Mouse (Mus musculus): ENCODE results near the gene Gstt2.

Gstt2 gene

DNA sequence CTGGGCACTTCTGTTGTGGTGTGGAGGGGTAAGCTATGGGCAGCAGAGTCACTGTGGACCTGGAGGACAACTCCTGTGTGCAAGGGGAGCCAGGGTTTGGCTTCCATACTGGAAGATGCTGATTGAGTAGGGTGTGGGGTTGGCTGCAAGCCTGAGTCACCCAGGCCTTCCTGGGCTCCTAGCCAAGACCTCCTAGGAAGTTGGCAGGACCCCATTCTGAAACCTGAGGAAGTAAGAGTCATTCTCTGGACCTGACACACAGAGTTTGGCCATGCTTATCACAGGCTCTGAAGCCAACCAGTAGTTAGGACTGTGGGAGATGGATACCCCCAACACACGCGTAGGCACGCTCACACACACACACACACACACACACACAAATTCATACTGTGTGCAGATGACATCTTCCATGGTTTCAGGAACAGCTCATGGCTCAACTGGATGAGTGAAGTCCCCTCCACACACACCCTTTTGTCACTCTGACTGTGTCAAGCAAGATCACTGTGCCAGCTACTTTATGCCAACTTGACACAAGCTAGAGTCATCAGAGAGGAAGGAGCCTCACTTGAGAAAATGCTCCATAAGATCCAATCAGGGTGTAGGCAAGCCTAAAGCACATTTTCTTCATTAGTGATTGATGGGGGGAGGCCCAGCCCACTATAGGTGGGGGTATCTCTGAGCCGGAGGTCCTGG, 9.4 kb downstream of the Gstt2 start:
- DNase-seq (ENCODE audit: low spot score): no peak

DNA sequence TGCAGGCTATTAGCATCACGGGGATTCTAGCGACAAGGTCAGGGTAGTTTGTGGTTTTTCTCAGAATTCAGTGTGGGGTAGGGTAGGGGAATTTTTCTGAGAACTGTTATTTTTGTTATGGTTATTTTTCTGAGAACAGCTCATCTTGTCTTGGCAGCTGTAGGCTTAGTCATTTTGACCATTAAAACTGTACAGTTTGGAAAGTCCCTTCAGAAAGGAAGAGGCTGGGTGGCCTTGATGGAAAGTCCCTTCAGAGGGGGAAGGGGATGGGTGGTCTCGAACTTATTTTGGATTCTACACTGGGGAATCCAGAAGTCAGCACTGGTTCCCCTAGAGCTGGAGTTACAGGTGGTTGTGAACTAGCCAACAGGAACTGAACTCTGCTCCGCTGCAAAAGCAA, 12.7 kb downstream of the Gstt2 start:
- DNase-seq (ENCODE audit: low spot score): no peak

DNA sequence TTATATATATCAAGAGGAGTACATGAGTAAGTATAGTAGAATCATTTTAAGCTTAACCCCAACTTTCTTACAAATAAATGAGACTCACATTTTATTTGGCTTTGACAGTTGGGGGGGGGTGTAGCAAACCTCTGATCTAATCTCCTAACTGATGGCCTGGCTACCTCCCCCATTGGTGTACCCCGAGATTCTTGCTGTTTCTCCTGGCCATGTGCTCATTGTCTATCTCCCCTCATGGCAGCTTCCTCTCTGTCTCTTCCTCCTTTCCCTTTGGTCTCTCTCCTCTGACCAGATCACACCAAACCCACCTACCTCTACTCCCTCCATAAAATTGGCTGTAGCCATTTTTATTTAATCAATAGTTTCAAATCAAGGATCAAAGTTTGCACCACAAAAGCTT, 13.4 kb downstream of the Gstt2 start:
- DNase-seq (ENCODE audit: low spot score): no peak

DNA sequence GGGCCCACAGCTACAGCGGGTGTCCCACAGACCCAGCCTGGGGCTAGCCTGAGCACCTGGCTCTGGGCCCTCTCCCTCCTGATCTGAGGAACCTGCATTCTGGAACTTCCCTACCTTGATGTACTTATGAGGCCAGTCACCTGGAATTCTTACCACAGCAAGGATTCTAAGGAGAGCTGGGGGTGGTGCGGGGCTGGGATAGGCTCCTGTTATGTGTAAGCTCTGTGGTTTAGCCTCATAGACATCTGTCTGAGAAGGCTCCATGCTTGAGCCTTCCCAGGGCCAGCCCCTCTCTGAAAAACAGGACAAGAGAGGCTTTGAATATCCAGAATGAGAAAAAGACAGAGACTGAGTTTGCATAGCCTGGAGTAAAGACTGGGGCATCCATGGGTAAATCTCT, 14.8 kb downstream of the Gstt2 start, which contains the start of gene Gstt4:
Gstt4 (minus strand) TSS at position 101 of the 400 bp plus-strand sequence.
- DNase-seq (ENCODE audit: low spot score): no peak

GRCm38 (mm10) chr10:75819882-75820281, 17.3 kb downstream of the Gstt2 start:
- DNase-seq (ENCODE audit: low spot score): no peak

DNA sequence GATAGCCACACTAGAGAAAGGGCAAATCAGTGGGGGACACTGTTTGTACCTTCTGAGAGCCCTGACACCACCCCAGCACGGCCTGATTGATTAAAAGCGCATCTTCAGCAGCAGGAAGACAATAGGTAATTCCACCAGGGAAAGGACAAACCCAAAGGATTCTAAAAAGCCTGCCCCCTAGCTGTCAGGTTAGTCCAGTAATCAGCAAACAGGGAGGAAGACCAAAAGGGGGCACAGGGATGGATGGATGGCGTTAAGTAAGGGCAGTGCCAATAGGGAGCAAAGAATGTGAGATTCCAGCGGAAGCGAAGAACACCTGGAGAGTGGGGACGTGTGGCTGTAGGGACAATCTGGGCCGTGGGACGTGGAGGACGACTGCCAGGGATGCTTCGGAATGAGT, 18.6 kb downstream of the Gstt2 start:
- no peak for DNase-seq (ENCODE audit: low spot score)

DNA sequence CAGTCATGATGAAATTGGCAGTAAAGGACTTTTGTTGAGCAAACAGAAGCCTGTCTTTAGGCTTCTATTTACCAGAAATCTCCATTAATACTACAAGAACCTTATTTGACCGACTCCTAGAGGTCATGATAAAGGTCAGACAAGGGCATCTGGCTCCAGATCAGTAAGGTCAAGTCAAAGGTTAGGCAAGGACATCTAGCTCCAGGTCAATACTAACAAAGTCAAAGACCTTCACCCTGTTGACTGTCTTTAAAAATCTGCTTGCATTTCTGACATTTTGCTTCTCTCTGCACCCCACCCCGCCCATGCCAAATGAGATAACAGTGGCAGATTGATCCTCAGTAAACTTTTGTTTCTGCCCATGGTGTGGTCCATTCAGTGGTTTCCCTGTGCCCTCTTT, 33.0 kb downstream of the Gstt2 start:
- DNase-seq (ENCODE audit: low spot score): no peak

GRCm38 (mm10) chr10:75798176-75798696, 39.0 kb downstream of the Gstt2 start, which contains the start of gene Gstt1:
Gstt1 (minus strand) TSS chr10:75798584.
- DNase-seq (ENCODE audit: low spot score): no peak

GRCm38 (mm10) chr10:75797619-75798175, 39.5 kb downstream of the Gstt2 start:
- DNase-seq (ENCODE audit: low spot score): peak; percentile 36

GRCm38 (mm10) chr10:75796731-75797516, 40.3 kb downstream of the Gstt2 start:
- no peak for DNase-seq (ENCODE audit: low spot score)

DNA sequence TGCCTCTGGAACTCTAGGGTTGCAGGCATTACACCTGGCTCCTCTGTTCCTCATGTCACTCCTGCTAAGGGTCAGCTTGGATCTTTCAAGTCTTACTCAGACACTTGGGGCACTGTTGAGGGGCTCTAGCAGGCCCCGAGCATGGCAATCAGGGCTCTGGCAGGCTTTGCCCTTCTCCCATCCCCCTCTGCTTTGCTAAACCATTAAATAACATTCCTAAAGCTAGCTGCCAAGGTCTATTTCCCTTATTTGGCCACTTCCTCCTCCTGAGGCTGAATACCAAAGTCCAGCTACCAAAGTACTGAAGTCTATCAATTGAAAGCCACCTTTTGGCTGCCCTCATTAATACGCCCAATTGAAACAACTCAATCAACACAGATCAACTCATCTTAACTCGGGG, 42.3 kb downstream of the Gstt2 start:
- no peak for DNase-seq (ENCODE audit: low spot score)

DNA sequence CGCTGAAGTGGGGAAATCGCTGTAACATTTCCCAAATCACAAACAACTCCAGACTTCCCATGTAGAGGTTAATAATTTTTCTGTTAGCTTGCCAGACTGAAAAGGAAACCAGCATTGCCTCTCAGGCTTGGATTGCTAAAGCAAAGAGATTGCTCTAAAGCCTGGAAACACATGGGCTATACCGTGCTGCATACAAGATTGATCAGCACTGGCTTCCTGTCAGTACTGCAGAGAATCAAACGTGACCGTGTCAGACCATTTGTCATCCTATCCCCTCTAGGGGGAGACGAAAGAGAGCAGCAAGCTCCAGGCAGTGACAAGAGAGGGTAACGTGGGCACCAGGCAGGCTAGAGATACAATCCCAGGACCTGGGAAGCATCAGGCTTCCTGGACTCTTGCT, 46.5 kb downstream of the Gstt2 start:
- no peak for DNase-seq (ENCODE audit: low spot score)

DNA sequence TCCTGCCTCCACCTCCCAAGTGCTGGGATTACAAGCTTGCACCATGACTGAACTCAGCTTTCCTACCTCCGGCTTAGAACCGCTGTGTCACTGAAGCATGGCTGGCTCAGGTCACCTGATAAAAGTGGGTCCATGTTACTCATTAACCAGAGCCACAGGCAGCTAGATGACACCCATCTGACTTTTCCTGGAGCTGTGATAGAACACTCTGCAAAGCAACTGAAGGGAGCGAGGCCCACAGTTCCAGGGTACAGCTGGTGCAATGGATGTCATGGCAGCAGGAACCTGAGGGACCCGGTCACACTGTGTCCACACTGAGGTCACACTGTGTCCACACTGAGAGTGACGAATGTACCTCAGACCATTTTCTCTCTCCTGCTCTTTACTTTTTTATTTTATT, 47.4 kb downstream of the Gstt2 start:
- DNase-seq (ENCODE audit: low spot score): no peak

DNA sequence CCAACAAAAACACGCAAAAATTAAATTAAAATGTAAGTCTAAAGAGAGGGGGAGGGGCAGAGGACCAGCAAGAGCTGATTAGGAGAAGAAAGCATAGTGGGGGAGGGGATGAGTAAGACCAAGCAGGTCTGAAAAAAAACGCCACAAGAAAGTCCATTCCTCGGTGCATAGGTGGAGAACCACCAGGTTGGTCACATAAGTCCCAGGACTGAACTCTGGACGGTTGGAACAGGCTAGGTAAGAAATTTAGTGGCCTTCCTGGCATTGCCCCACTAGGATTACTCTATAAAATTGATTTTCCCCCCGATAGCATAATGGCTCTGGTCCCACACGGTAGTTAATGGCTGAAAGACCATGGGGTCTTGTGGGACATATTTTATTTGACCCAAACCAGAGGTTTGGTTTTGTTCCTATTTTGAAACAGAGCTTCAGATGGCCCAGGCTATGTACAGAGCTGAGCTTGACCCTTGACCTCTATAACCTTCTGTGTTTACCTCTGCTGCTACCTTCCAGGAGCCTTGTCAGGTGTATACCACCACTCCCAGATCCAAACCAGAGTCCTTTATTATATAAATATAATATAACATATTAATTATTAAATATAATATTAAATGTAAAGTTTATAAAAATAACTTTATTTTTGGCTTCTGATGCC, 48.0 kb downstream of the Gstt2 start:
- DNase-seq (ENCODE audit: low spot score): no peak

- DNase-seq (ENCODE audit: low spot score): no peak
These were observed 48.9 kb downstream of the Gstt2 start for GRCm38 (mm10) chr10:75788277-75788676.

DNA sequence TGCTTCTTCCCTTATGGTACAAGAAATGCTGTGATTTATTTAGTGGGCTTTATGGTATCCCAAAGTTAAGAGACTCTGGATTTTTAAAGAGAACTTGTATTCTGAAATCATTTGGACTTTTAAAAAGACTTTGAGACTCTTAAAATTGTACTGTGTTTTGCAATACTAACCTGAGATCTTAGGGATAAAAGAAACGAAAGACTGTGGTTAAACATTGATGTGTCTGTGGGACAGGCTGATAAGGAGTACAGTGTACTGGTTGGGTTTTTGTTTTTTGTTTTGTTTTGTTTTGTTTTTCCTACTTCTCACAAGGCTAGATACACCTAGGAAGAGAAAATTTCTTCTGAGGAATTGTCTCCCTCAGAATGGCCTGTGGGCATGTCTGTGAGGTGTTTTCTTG, 51.8 kb downstream of the Gstt2 start:
- DNase-seq (ENCODE audit: low spot score): no peak
